Mouse (Mus musculus) hindbrain, embryonic 15.5 days (tissue): ENCODE measurements at regions not wholly inside any gene's neighbourhood (a gene's known extent, or its start where the extent isn't known, plus 50 kb on each side); places are given as distances from the start of the nearest gene placed in this dataset.
"Not testable (repeated sequence)": the region's sequence is repeated elsewhere in the genome, so short reads cannot be mapped to it uniquely, and the experiment has no call there.

Experiments used
- ATAC-seq: fragments of 200-750 bp; cut with Nextera tagmentation; 2 replicates; pipeline ENCODE4 v1.8.0; 2017; ENCODE audit warnings: low read depth, moderate number of reproducible peaks, moderate TSS enrichment; ENCODE audit not compliant: low FRiP score
- H3K27ac ChIP-seq: fragments of 300-500 bp; sonication (generic); replicated peaks from 2 replicates; pipeline ENCODE4 v1.5.1; 2015; ENCODE audit warnings: mild to moderate bottlenecking, inconsistent platforms
- H3K27me3 ChIP-seq: fragments of 300-500 bp; sonication (generic); 2 replicates; pipeline ENCODE4 v1.6.1; 2015; ENCODE audit warnings: control low read depth, inconsistent platforms
- H3K36me3 ChIP-seq: fragments of 300-500 bp; sonication (generic); 2 replicates; pipeline ENCODE4 v1.6.1; 2015; ENCODE audit warnings: control low read depth, inconsistent platforms
- H3K4me1 ChIP-seq: fragments of 300-500 bp; sonication (generic); replicated peaks from 2 replicates; pipeline ENCODE4 v1.6.1; 2015; ENCODE audit warnings: control low read depth, inconsistent platforms
- H3K4me2 ChIP-seq: fragments of 300-500 bp; sonication (generic); 2 replicates; pipeline ENCODE4 v1.6.1; 2015; ENCODE audit warnings: moderate library complexity, mild to moderate bottlenecking, inconsistent platforms
- H3K4me3 ChIP-seq: fragments of 300-500 bp; sonication (generic); 2 replicates; pipeline ENCODE4 v1.5.1; 2015; ENCODE audit warnings: mild to moderate bottlenecking, inconsistent platforms
- H3K9ac ChIP-seq: fragments of 300-500 bp; sonication (generic); 2 replicates; pipeline ENCODE4 v1.6.1; 2015; ENCODE audit warnings: inconsistent platforms
- H3K9me3 ChIP-seq: fragments of 300-500 bp; sonication (generic); 2 replicates; pipeline ENCODE4 v1.6.1; 2016; ENCODE audit warnings: control low read depth, inconsistent platforms
- WGBS: fragments of 180-500 bp; shearing (Covaris S2); methylation state at CpG from one replicate; pipeline ENCODE4 v1.1.7; 2015; 5-methylcytosine and 5-hydroxymethylcytosine counted together

GRCm38 (mm10) chr1:150160314-150160713 is 60.5 kb downstream of the Ptgs2 start:
- Histone ChIP-seq H3K27ac (no peak overlapping the region), H3K4me3 (no peak overlapping the region), H3K9ac (no peak overlapping the region), H3K9me3 (no peaks in the 10 kb centered on the region), H3K36me3 (no peaks in the 10 kb centered on the region), H3K4me1 (no peaks in the 10 kb centered on the region), H3K27me3 (no peaks in the 10 kb centered on the region), H3K4me2 (no peak overlapping the region)
- no peak for ATAC-seq
- WGBS: 80% methylated on average over 2 of the region's 2 CpGs

- 68% methylated on average over 17 of the region's 17 CpGs for WGBS
- Histone ChIP-seq H3K4me1 (no peaks in the 10 kb centered on the region), H3K36me3 (no peaks in the 10 kb centered on the region), H3K4me2 (peak overlapping the region; percentile 32), H3K27ac (no peak overlapping the region), H3K9me3 (no peaks in the 10 kb centered on the region), H3K9ac (no peak overlapping the region), H3K27me3 (no peaks in the 10 kb centered on the region), H3K4me3 (no peak overlapping the region)
- ATAC-seq: 0 out of 2 replicates have a peak, but pooled peaks have one; percentile 27
Observed at GRCm38 (mm10) chr1:150164890-150165596, 65.2 kb downstream of the Ptgs2 start.

GRCm38 (mm10) chr1:150165597-150165973 is 65.8 kb downstream of the Ptgs2 start:
- ATAC-seq: no peak
- Histone ChIP-seq H3K4me1 (no peaks in the 10 kb centered on the region), H3K27ac (no peak overlapping the region), H3K9ac (no peak overlapping the region), H3K36me3 (no peaks in the 10 kb centered on the region), H3K9me3 (no peaks in the 10 kb centered on the region), H3K4me2 (no peak overlapping the region), H3K4me3 (no peak overlapping the region), H3K27me3 (no peaks in the 10 kb centered on the region)
- 86% methylated on average over 7 of the region's 7 CpGs for WGBS

GRCm38 (mm10) chr1:150167172-150167571 is 67.3 kb downstream of the Ptgs2 start:
- no peaks in the 10 kb centered on the region for H3K27me3 ChIP-seq
- ATAC-seq: no peak
- no peak overlapping the region for H3K9ac ChIP-seq
- no peaks in the 10 kb centered on the region for H3K9me3 ChIP-seq
- no peaks in the 10 kb centered on the region for H3K36me3 ChIP-seq
- H3K27ac ChIP-seq: no peak overlapping the region
- no peak overlapping the region for H3K4me2 ChIP-seq
- no peak overlapping the region for H3K4me3 ChIP-seq
- H3K4me1 ChIP-seq: no peaks in the 10 kb centered on the region

GRCm38 (mm10) chr1:150174204-150174603 is 74.4 kb downstream of the Ptgs2 start:
- 84% methylated on average over 3 of the region's 3 CpGs for WGBS
- no peak for ATAC-seq
- no peak overlapping the region for H3K27ac ChIP-seq

GRCm38 (mm10) chr1:150177029-150177740 is 77.4 kb downstream of the Ptgs2 start:
- Histone ChIP-seq H3K27me3 (no peaks in the 10 kb centered on the region), H3K9me3 (no peaks in the 10 kb centered on the region), H3K4me2 (no peak overlapping the region), H3K27ac (no peak overlapping the region), H3K4me1 (no peaks in the 10 kb centered on the region), H3K4me3 (no peak overlapping the region), H3K36me3 (no peaks in the 10 kb centered on the region), H3K9ac (no peak overlapping the region)
- WGBS: 95% methylated on average over 1 of the region's 1 CpGs
- ATAC-seq: no peak

More at GRCm38 (mm10) chr1:150174204-150174603, 74.4 kb downstream of the Ptgs2 start:
- no peak overlapping the region for H3K9ac ChIP-seq
- no peaks in the 10 kb centered on the region for H3K36me3 ChIP-seq
- H3K27me3 ChIP-seq: no peaks in the 10 kb centered on the region
- no peaks in the 10 kb centered on the region for H3K4me1 ChIP-seq
- no peak overlapping the region for H3K4me2 ChIP-seq
- no peaks in the 10 kb centered on the region for H3K9me3 ChIP-seq
- H3K4me3 ChIP-seq: no peak overlapping the region

- Histone ChIP-seq H3K4me3 (no peak overlapping the region), H3K4me2 (no peak overlapping the region), H3K27me3 (no peaks in the 10 kb centered on the region), H3K27ac (no peak overlapping the region), H3K9me3 (no peaks in the 10 kb centered on the region), H3K4me1 (no peaks in the 10 kb centered on the region), H3K9ac (no peak overlapping the region), H3K36me3 (no peaks in the 10 kb centered on the region)
- 88% methylated on average over 2 of the region's 2 CpGs for WGBS
- no peak for ATAC-seq
Observed at GRCm38 (mm10) chr1:150202022-150202421, 102.2 kb downstream of the Ptgs2 start.

- Histone ChIP-seq H3K4me1 (no peaks in the 10 kb centered on the region), H3K27me3 (no peaks in the 10 kb centered on the region), H3K9me3 (no peaks in the 10 kb centered on the region), H3K4me2 (no peak overlapping the region), H3K27ac (no peak overlapping the region), H3K4me3 (no peak overlapping the region), H3K36me3 (no peaks in the 10 kb centered on the region), H3K9ac (no peak overlapping the region)
- ATAC-seq: no peak
Observed at GRCm38 (mm10) chr1:150212454-150212853, 106.8 kb upstream of the Pdc start.

- Histone ChIP-seq H3K9me3 (no peaks in the 10 kb centered on the region), H3K4me3 (no peak overlapping the region), H3K27ac (no peak overlapping the region), H3K4me1 (no peaks in the 10 kb centered on the region), H3K4me2 (no peak overlapping the region), H3K9ac (no peak overlapping the region), H3K36me3 (no peaks in the 10 kb centered on the region), H3K27me3 (no peaks in the 10 kb centered on the region)
- 92% methylated on average over 3 of the region's 3 CpGs for WGBS
- no peak for ATAC-seq
Observed at GRCm38 (mm10) chr1:150216672-150217071, 102.5 kb upstream of the Pdc start.

GRCm38 (mm10) chr1:150218802-150219201 is 100.4 kb upstream of the Pdc start:
- H3K4me3 ChIP-seq: no peak overlapping the region
- no peaks in the 10 kb centered on the region for H3K27me3 ChIP-seq
- no peak overlapping the region for H3K27ac ChIP-seq
- H3K4me2 ChIP-seq: no peak overlapping the region
- H3K4me1 ChIP-seq: no peaks in the 10 kb centered on the region
- H3K36me3 ChIP-seq: no peaks in the 10 kb centered on the region
- WGBS: 82% methylated on average over 2 of the region's 2 CpGs
- no peak for ATAC-seq
- no peak overlapping the region for H3K9ac ChIP-seq
- H3K9me3 ChIP-seq: no peaks in the 10 kb centered on the region

GRCm38 (mm10) chr1:150225529-150225928 is 93.7 kb upstream of the Pdc start:
- Histone ChIP-seq H3K36me3 (no peaks in the 10 kb centered on the region), H3K9me3 (no peaks in the 10 kb centered on the region), H3K4me2 (no peak overlapping the region), H3K4me1 (no peaks in the 10 kb centered on the region), H3K4me3 (no peak overlapping the region), H3K9ac (no peak overlapping the region), H3K27me3 (no peaks in the 10 kb centered on the region), H3K27ac (no peak overlapping the region)
- 91% methylated on average over 6 of the region's 6 CpGs for WGBS
- no peak for ATAC-seq

- not testable (repeated sequence) for H3K4me1 ChIP-seq, H3K27ac ChIP-seq, H3K4me3 ChIP-seq, H3K4me2 ChIP-seq, ATAC-seq, H3K27me3 ChIP-seq, H3K9ac ChIP-seq, H3K36me3 ChIP-seq, H3K9me3 ChIP-seq
- WGBS: 89% methylated on average over 1 of the region's 1 CpGs
Observed at GRCm38 (mm10) chr1:150239504-150239903, 79.7 kb upstream of the Pdc start.

- Histone ChIP-seq H3K4me1 (no peaks in the 10 kb centered on the region), H3K4me2 (no peak overlapping the region), H3K27ac (no peak overlapping the region), H3K9me3 (no peaks in the 10 kb centered on the region), H3K36me3 (no peaks in the 10 kb centered on the region), H3K9ac (no peak overlapping the region), H3K27me3 (no peaks in the 10 kb centered on the region), H3K4me3 (no peak overlapping the region)
- WGBS: 92% methylated on average over 3 of the region's 3 CpGs
- ATAC-seq: no peak
Observed at GRCm38 (mm10) chr1:150240110-150240509, 79.1 kb upstream of the Pdc start.
